Mouse (Mus musculus) layer of hippocampus, adult 18-20 months (tissue): ENCODE results near the gene Jpt1. TPM values are rescaled to one million over a fixed set of nuclear protein-coding genes. Genes with fewer than 3 reads are reported as not detected.
A peak's percentile ranks its signal among the peaks of the same experiment; 100 is the strongest.
"Not testable (repeated sequence)": the region's sequence is repeated elsewhere in the genome, so short reads cannot be mapped to it uniquely, and the experiment has no call there.

Experiments used
- DNase-seq, 2 experiments: peaks; one replicate each; pipeline ENCODE4 v3.0.0; 2022; ENCODE audit warnings: low spot score in 2 of 2
- total RNA-seq, 2 experiments: library from RNA; stranded (reverse); gene quantifications; 2 replicates each; pipeline ENCODE4 v1.2.3; 2021

Gene Jpt1
- total RNA-seq, 2 experiments from 2014 or later = 136 to 139 TPM

- DNase-seq = no peak
These were observed 38.4 kb downstream of the Jpt1 start for GRCm38 (mm10) chr11:115475758-115476237.

- DNase-seq = peak; percentile 93 to 95
These were observed 39.0 kb downstream of the Jpt1 start, which contains the start of gene Armc7 for GRCm38 (mm10) chr11:115475025-115475757. Gene Armc7, plus strand, starts transcription at chr11:115475667.

- peak; percentile 93 to 99 for DNase-seq
These were observed 40.4 kb downstream of the Jpt1 start for GRCm38 (mm10) chr11:115473626-115474275.

- DNase-seq = no peak
These were observed 42.0 kb downstream of the Jpt1 start for GRCm38 (mm10) chr11:115472183-115472582.

- DNase-seq = no peak
These were observed 47.0 kb downstream of the Jpt1 start for GRCm38 (mm10) chr11:115467217-115467618.

- no peak for DNase-seq
These were observed 49.3 kb downstream of the Jpt1 start for GRCm38 (mm10) chr11:115464851-115465250.

- DNase-seq = no peak
These were observed 50.8 kb downstream of the Jpt1 start for GRCm38 (mm10) chr11:115463397-115463796.

- DNase-seq = no peak
These were observed 51.8 kb downstream of the Jpt1 start, which contains the start of gene Slc16a5 for GRCm38 (mm10) chr11:115462243-115462891. Gene Slc16a5, plus strand, starts transcription at chr11:115462474.

- DNase-seq = no peak
These were observed 52.3 kb downstream of the Jpt1 start for GRCm38 (mm10) chr11:115461846-115462242.

GRCm38 (mm10) chr11:115460976-115461375 is 53.2 kb downstream of the Jpt1 start:
- DNase-seq = no peak

GRCm38 (mm10) chr11:115457405-115457804 is 56.8 kb downstream of the Jpt1 start:
- DNase-seq = no peak

GRCm38 (mm10) chr11:115456182-115456581 is 58.0 kb downstream of the Jpt1 start:
- no peak for DNase-seq

GRCm38 (mm10) chr11:115455619-115456018 is 58.6 kb downstream of the Jpt1 start:
- DNase-seq = no peak

- DNase-seq = not testable (repeated sequence)
These were observed 59.4 kb downstream of the Jpt1 start for GRCm38 (mm10) chr11:115454822-115455221.

GRCm38 (mm10) chr11:115453306-115453705 is 60.9 kb downstream of the Jpt1 start:
- DNase-seq = no peak

- no peak for DNase-seq
These were observed 61.8 kb downstream of the Jpt1 start for GRCm38 (mm10) chr11:115452281-115452860.

GRCm38 (mm10) chr11:115451781-115452241 is 62.4 kb downstream of the Jpt1 start:
- no peak for DNase-seq

- no peak for DNase-seq
These were observed 64.0 kb downstream of the Jpt1 start for GRCm38 (mm10) chr11:115450176-115450575.

- no peak for DNase-seq
These were observed 65.2 kb downstream of the Jpt1 start for GRCm38 (mm10) chr11:115448998-115449397.

- DNase-seq = no peak
These were observed 66.1 kb downstream of the Jpt1 start for GRCm38 (mm10) chr11:115448075-115448474.
